Mouse (Mus musculus) thymus, postnatal 0 days (tissue): ENCODE data around the gene Trabd2b. TPM values are rescaled to one million over a fixed set of nuclear protein-coding genes. Genes with fewer than 3 reads are reported as not detected.
A peak's percentile ranks its signal among the peaks of the same experiment; 100 is the strongest.

Experiments
- DNase-seq: peaks from one replicate; pipeline ENCODE4 v3.0.0-alpha.2; 2015; ENCODE audit warnings: low spot score
- polyA plus RNA-seq: library from polyadenylated mRNA; unstranded; fragments of >200 nt; fragmentation: Nextera tagmentation; extraction: Ambion mirVana; gene quantifications from 2 replicates; pipeline ENCODE4 v1.2.1, GENCODE M21; 2015

Gene Trabd2b
- polyA plus RNA-seq, 1 experiment from 2014 or later, result 0.12 TPM

- DNase-seq, result no peak
Measured at GRCm38 (mm10) chr4:114595188-114595701, 188.7 kb downstream of the Trabd2b start.

GRCm38 (mm10) chr4:114599121-114599520 is 192.6 kb downstream of the Trabd2b start:
- peak; percentile 75 for DNase-seq

- peak; percentile 70 for DNase-seq
Measured at GRCm38 (mm10) chr4:114601201-114602009, 194.9 kb downstream of the Trabd2b start.

- DNase-seq, result no peak
Measured at GRCm38 (mm10) chr4:114605670-114606069, 199.1 kb downstream of the Trabd2b start.

- no peak for DNase-seq
Measured at GRCm38 (mm10) chr4:114607873-114608272, 201.3 kb downstream of the Trabd2b start.

GRCm38 (mm10) chr4:114609297-114609696 is 202.8 kb downstream of the Trabd2b start:
- DNase-seq, result no peak

- no peak for DNase-seq
Measured at GRCm38 (mm10) chr4:114611166-114611929, 204.8 kb downstream of the Trabd2b start.

- no peak for DNase-seq
Measured at GRCm38 (mm10) chr4:114612032-114612431, 205.5 kb downstream of the Trabd2b start.

GRCm38 (mm10) chr4:114612827-114613226 is 206.3 kb downstream of the Trabd2b start:
- no peak for DNase-seq

GRCm38 (mm10) chr4:114614086-114614485 is 207.6 kb downstream of the Trabd2b start:
- no peak for DNase-seq

GRCm38 (mm10) chr4:114615765-114616164 is 209.2 kb downstream of the Trabd2b start:
- no peak for DNase-seq

- no peak for DNase-seq
Measured at GRCm38 (mm10) chr4:114622929-114623328, 216.4 kb downstream of the Trabd2b start.

- DNase-seq, result no peak
Measured at GRCm38 (mm10) chr4:114624114-114624910, 217.8 kb downstream of the Trabd2b start.

GRCm38 (mm10) chr4:114625357-114625756 is 218.8 kb downstream of the Trabd2b start:
- peak; percentile 17 for DNase-seq

- DNase-seq, result no peak
Measured at GRCm38 (mm10) chr4:114625920-114626319, 219.4 kb downstream of the Trabd2b start.

GRCm38 (mm10) chr4:114627674-114628293 is 221.3 kb downstream of the Trabd2b start:
- DNase-seq, result no peak

- DNase-seq, result peak; percentile 41
Measured at GRCm38 (mm10) chr4:114635889-114636288, 229.4 kb downstream of the Trabd2b start.

- DNase-seq, result no peak
Measured at GRCm38 (mm10) chr4:114636324-114636723, 229.8 kb downstream of the Trabd2b start.

- DNase-seq, result peak; percentile 66
Measured at GRCm38 (mm10) chr4:114637120-114637519, 230.6 kb downstream of the Trabd2b start.

- no peak for DNase-seq
Measured at GRCm38 (mm10) chr4:114642469-114642868, 235.9 kb downstream of the Trabd2b start.

- DNase-seq, result no peak
Measured at GRCm38 (mm10) chr4:114643679-114644208, 237.2 kb downstream of the Trabd2b start.
